Mouse (Mus musculus) effector memory CD4-positive, alpha-beta T cell, adult 5 months (primary cell): ENCODE data around the gene Vmn2r14. TPM values are rescaled to one million over a fixed set of nuclear protein-coding genes. Genes with fewer than 3 reads are reported as not detected.

Experiments used
- polyA plus RNA-seq: library from polyadenylated mRNA; unstranded; fragments of 100-300 nt; shearing (Covaris generic); gene quantifications from one replicate; pipeline ENCODE4 v1.2.1, GENCODE M21; 2017

Vmn2r14 gene
- polyA plus RNA-seq = 0.09 TPM

GRCm38 (mm10) chr5:109224608-109225007 lies at the start of gene Vmn2r14:
Gene Vmn2r14 (minus strand): TSS chr5:109224708.

GRCm38 (mm10) chr5:109192099-109192498 lies 32.4 kb downstream of the Vmn2r14 start, which contains the start of gene Vmn2r13:
Gene Vmn2r13 (minus strand): TSS chr5:109192199.

Other genes with a start within 250 kb of the Vmn2r14 start
- gene Vmn2r10, start 218.2 kb downstream of the Vmn2r14 start, polyA plus RNA-seq = not detected
- gene Vmn2r11, start 165.1 kb downstream of the Vmn2r14 start, polyA plus RNA-seq = 0.07 TPM
- gene Vmn2r12, start 126.8 kb downstream of the Vmn2r14 start, polyA plus RNA-seq = not detected
- not detected for gene Vmn2r13, start 32.5 kb downstream of the Vmn2r14 start, polyA plus RNA-seq
- not detected for gene Vmn2r15, start 72.9 kb upstream of the Vmn2r14 start, polyA plus RNA-seq
- not detected for gene Vmn2r16, start 105.5 kb upstream of the Vmn2r14 start, polyA plus RNA-seq
- not detected for gene Vmn2r17, start 195.0 kb upstream of the Vmn2r14 start, polyA plus RNA-seq